Mouse (Mus musculus): ENCODE measurements around the gene Flad1.

GRCm38 (mm10) chr3:89440691-89441090 is 29.0 kb upstream of the Flad1 start:
- TF ChIP-seq HCFC1 (IDR thresholded peaks at IDR 0.05; ENCODE audit: borderline replicate concordance, insufficient read depth, low read length) (no peak), ZNF384 (IDR thresholded peaks at IDR 0.05; ENCODE audit: low read depth, low read length) (no peak)

Data from ES-E14 (cell line).